Comparison of ENCODE assay signal across 8 mouse cellular contexts in the genomic region with DNA sequence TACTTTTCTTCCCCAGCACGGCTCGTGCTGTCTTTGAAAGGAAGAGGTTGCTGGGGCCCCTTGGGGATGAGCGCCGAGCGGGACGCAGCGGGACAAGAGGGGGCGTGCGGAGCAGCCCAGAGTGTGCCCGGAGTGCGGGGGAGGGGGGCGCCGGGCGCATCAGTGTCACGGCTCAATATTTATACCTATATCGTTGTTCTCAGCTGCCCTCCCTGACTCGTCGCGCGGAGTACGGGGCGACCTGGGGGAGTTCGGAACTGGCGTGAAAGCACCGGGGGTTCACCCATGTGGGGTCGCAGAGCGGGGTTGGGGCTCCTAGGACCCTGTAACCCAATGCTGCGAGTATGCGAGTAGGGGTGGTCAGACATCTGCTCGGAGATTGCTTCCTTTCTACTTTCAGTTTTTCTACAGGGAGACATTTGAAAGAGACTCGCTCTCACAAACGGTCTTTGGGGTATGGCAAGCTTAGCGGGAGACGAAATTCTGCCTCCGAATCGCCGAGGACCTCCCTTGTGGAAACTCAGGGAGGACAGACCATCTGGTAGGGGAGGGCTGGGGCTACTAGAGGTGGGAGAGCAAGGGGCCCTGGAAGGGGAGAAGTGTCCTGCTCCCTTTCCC. TPM values are rescaled to one million over a fixed set of nuclear protein-coding genes. Genes with fewer than 3 reads are reported as not detected.
A peak's percentile ranks its signal among the peaks of the same experiment; 100 is the strongest.
DNase-seq lines count a peak whose midpoint lies in the region; ATAC-seq and TF ChIP-seq lines count a peak whose summit lies in the region.

TSS of gene E030030I06Rik (minus strand) at position 198 of the 618 bp plus-strand sequence.

- no peak for TF ChIP-seq CTCF in lung, adult 2 months (IDR thresholded peaks at IDR 0.05; ENCODE audit: insufficient read depth, low read length)
- no peak for TF ChIP-seq CTCF in MEL (IDR thresholded peaks at IDR 0.05 in 2 of 3, conservative IDR thresholded peaks at IDR 0.05 in 1 of 3; ENCODE audit: control insufficient read depth in 1 of 3, insufficient read depth in 1 of 3, low read depth in 2 of 3, low read length in 3 of 3, poor library complexity in 1 of 3, severe bottlenecking in 1 of 3)
- TF ChIP-seq CTCF in liver, postnatal 0 days (IDR thresholded peaks at IDR 0.05; ENCODE audit: low read depth), result no peak
- no peak for TF ChIP-seq CTCF in stomach, postnatal 0 days (IDR thresholded peaks at IDR 0.05; ENCODE audit: low read depth)

- peak; percentile 44 for ATAC-seq in hindbrain, embryonic 14.5 days (ENCODE audit: low FRiP score)
- ATAC-seq in liver, postnatal 0 days, result peak; percentile 20
- ATAC-seq in stomach, postnatal 0 days (ENCODE audit: low FRiP score, low TSS enrichment), result peak; percentile 30

- H3K36me3 ChIP-seq in MEL (ENCODE audit: control insufficient read depth in 1 of 2, insufficient read depth in 2 of 2, low read length in 2 of 2), result no peaks in the 10 kb centered on the region
- H3K36me3 ChIP-seq in embryonic facial prominence, embryonic 10.5 days (replicated peaks), result peaks cover 3% of the 10 kb centered on the region; the same call in 1 of the 2 replicates
- no peaks in the 10 kb centered on the region for H3K36me3 ChIP-seq in hindbrain, embryonic 14.5 days (replicated peaks; ENCODE audit: control insufficient read depth, insufficient read depth)
- H3K36me3 ChIP-seq in liver, postnatal 0 days (replicated peaks; ENCODE audit: insufficient read depth, low read length), result no peaks in the 10 kb centered on the region
- H3K36me3 ChIP-seq in stomach, postnatal 0 days (ENCODE audit: control insufficient read depth, insufficient read depth, low read length), result no peaks in the 10 kb centered on the region

- no peaks in the 10 kb centered on the region; the same call in 1 of the 2 replicates for H3K4me1 ChIP-seq in lung, adult 2 months (ENCODE audit: control insufficient read depth, insufficient read depth, low read length)
- no peaks in the 10 kb centered on the region for H3K4me1 ChIP-seq in MEL (ENCODE audit: control insufficient read depth in 1 of 2, insufficient read depth in 2 of 2, low read length in 2 of 2)
- H3K4me1 ChIP-seq in embryonic facial prominence, embryonic 10.5 days, result peaks cover 28% of the 10 kb centered on the region
- H3K4me1 ChIP-seq in hindbrain, embryonic 14.5 days (replicated peaks; ENCODE audit: control insufficient read depth, insufficient read depth, low read length), result peaks cover 4% of the 10 kb centered on the region; the same call in 1 of the 2 replicates
- peaks cover 10% of the 10 kb centered on the region; the same call in 1 of the 2 replicates for H3K4me1 ChIP-seq in liver, postnatal 0 days (ENCODE audit: insufficient read depth)
- 0 out of 2 replicates have a peak, but pooled peaks cover 2% of the 10 kb centered on the region for H3K4me1 ChIP-seq in stomach, postnatal 0 days (replicated peaks; ENCODE audit: control insufficient read depth, insufficient read depth)

- no peaks in the 10 kb centered on the region for H3K9me3 ChIP-seq in MEL (replicated peaks; ENCODE audit: insufficient read depth, low read length)
- H3K9me3 ChIP-seq in embryonic facial prominence, embryonic 10.5 days, result no peaks in the 10 kb centered on the region
- no peaks in the 10 kb centered on the region for H3K9me3 ChIP-seq in hindbrain, embryonic 14.5 days (ENCODE audit: control insufficient read depth, low read length)
- H3K9me3 ChIP-seq in liver, postnatal 0 days (ENCODE audit: low read length), result no peaks in the 10 kb centered on the region
- no peaks in the 10 kb centered on the region for H3K9me3 ChIP-seq in stomach, postnatal 0 days (ENCODE audit: control insufficient read depth, low read length)

- H3K4me3 ChIP-seq in lung, adult 2 months (replicated peaks; ENCODE audit: extremely low read depth, low read depth, low read length), result peak within 1 kb of the TSS; percentile 95
- peak within 1 kb of the TSS; percentile 66 to 73 for H3K4me3 ChIP-seq in MEL (ENCODE audit: control insufficient read depth in 1 of 2, insufficient read depth in 1 of 2, low read depth in 2 of 2, low read length in 2 of 2)
- peak within 1 kb of the TSS; percentile 80 for H3K4me3 ChIP-seq in embryonic facial prominence, embryonic 10.5 days
- H3K4me3 ChIP-seq in hindbrain, embryonic 14.5 days (replicated peaks; ENCODE audit: low read length), result peak within 1 kb of the TSS; percentile 47
- H3K4me3 ChIP-seq in liver, postnatal 0 days (ENCODE audit: low read depth, low read length), result peak within 1 kb of the TSS; percentile 68
- peak within 1 kb of the TSS; percentile 69 for H3K4me3 ChIP-seq in stomach, postnatal 0 days (ENCODE audit: low read depth, low read length)

- no peaks in the 10 kb centered on the region for H3K27me3 ChIP-seq in MEL (ENCODE audit: control insufficient read depth in 1 of 2, insufficient read depth in 2 of 2, low read length in 2 of 2)
- H3K27me3 ChIP-seq in embryonic facial prominence, embryonic 10.5 days (replicated peaks; ENCODE audit: low read depth, poor library complexity, severe bottlenecking), result peaks cover 52% of the 10 kb centered on the region
- H3K27me3 ChIP-seq in hindbrain, embryonic 14.5 days (ENCODE audit: control insufficient read depth, insufficient read depth, low read length), result peaks cover 35% of the 10 kb centered on the region
- peaks cover 40% of the 10 kb centered on the region for H3K27me3 ChIP-seq in liver, postnatal 0 days (ENCODE audit: insufficient read depth, low read length)
- H3K27me3 ChIP-seq in stomach, postnatal 0 days (ENCODE audit: control insufficient read depth, insufficient read depth, low read length), result peaks cover 8% of the 10 kb centered on the region; the same call in 1 of the 2 replicates

- H3K27ac ChIP-seq in MEL (ENCODE audit: control insufficient read depth, low read depth, low read length), result 0 out of 2 replicates have a peak within 1 kb of the TSS, but pooled peaks have one; percentile 48
- peak within 1 kb of the TSS; percentile 92 for H3K27ac ChIP-seq in embryonic facial prominence, embryonic 10.5 days (replicated peaks)
- H3K27ac ChIP-seq in hindbrain, embryonic 14.5 days, result no peak within 1 kb of the TSS
- H3K27ac ChIP-seq in liver, postnatal 0 days (ENCODE audit: low read depth), result peak within 1 kb of the TSS; percentile 86
- H3K27ac ChIP-seq in stomach, postnatal 0 days (replicated peaks), result peak within 1 kb of the TSS; percentile 75

- TF ChIP-seq EP300 in MEL (IDR thresholded peaks at IDR 0.05; ENCODE audit: low read depth in 1 of 2, low read length in 2 of 2), result no peak
- TF ChIP-seq EP300 in liver, postnatal 0 days (IDR thresholded peaks at IDR 0.05; ENCODE audit: low read depth), result no peak
- no peak for TF ChIP-seq EP300 in stomach, postnatal 0 days (optimal IDR thresholded peaks at IDR 0.05)

- H3K9ac ChIP-seq in MEL (ENCODE audit: control insufficient read depth, low read depth, low read length, poor library complexity, severe bottlenecking), result peak within 1 kb of the TSS; percentile 75
- peak within 1 kb of the TSS; percentile 47 for H3K9ac ChIP-seq in hindbrain, embryonic 14.5 days
- H3K9ac ChIP-seq in liver, postnatal 0 days (replicated peaks), result peak within 1 kb of the TSS; percentile 71
- peak within 1 kb of the TSS; percentile 73 for H3K9ac ChIP-seq in stomach, postnatal 0 days (ENCODE audit: low read length)

- peak; percentile 52 for DNase-seq in lung, adult 2 months
- DNase-seq in lung, adult 18-20 months, result no peak
- DNase-seq in MEL (ENCODE audit: low read depth, low spot score), result no peak
- peak; percentile 73 for DNase-seq in embryonic facial prominence, embryonic 10.5 days (ENCODE audit: low spot score)
- no peak for DNase-seq in hindbrain, embryonic 14.5 days (ENCODE audit: low spot score)
- DNase-seq in liver, postnatal 0 days, result peak; percentile 27
- peak; percentile 39 for DNase-seq in stomach, postnatal 0 days (ENCODE audit: low spot score)
- no peak for DNase-seq in lung, postnatal 36 days

- no peaks in the 10 kb centered on the region; the same call in 1 of the 2 replicates for H3K79me2 ChIP-seq in MEL (ENCODE audit: control insufficient read depth, insufficient read depth, low read length, poor library complexity)

- H3K4me2 ChIP-seq in hindbrain, embryonic 14.5 days (replicated peaks), result peak within 1 kb of the TSS; percentile 71
- peak within 1 kb of the TSS; percentile 96 for H3K4me2 ChIP-seq in liver, postnatal 0 days (ENCODE audit: low read depth, low read length)
- H3K4me2 ChIP-seq in stomach, postnatal 0 days (replicated peaks; ENCODE audit: low read depth), result peak within 1 kb of the TSS; percentile 98

- no peak for TF ChIP-seq POLR2A in lung, adult 2 months (IDR thresholded peaks at IDR 0.05; ENCODE audit: borderline replicate concordance, extremely low read depth, low read depth, low read length)
- TF ChIP-seq POLR2A in MEL (IDR thresholded peaks at IDR 0.05; ENCODE audit: control insufficient read depth in 1 of 2, insufficient read depth in 1 of 2, low read depth in 1 of 2, low read length in 2 of 2, poor library complexity in 1 of 2), result no peak

- under 1% methylated on average over 37 of the region's 37 CpGs for WGBS in lung, adult 2 months
- WGBS in embryonic facial prominence, embryonic 10.5 days, result under 1% methylated on average over 37 of the region's 37 CpGs
- 0% methylated on average over 37 of the region's 37 CpGs for WGBS in hindbrain, embryonic 14.5 days
- WGBS in liver, postnatal 0 days (ENCODE audit: insufficient replicate concordance), result under 1% methylated on average over 33 of the region's 37 CpGs
- under 1% methylated on average over 35 of the region's 37 CpGs for WGBS in stomach, postnatal 0 days

- no peak for TF ChIP-seq RAD21 in MEL (IDR thresholded peaks at IDR 0.05; ENCODE audit: low read depth, low read length)

TF ChIP-seq in MEL, 35 proteins besides CTCF, POLR2A, EP300 and RAD21 (continues in another document):
- TF ChIP-seq UBTF (IDR thresholded peaks at IDR 0.05; ENCODE audit: borderline replicate concordance, insufficient read depth, low read depth, low read length) (no peak), CHD2 (IDR thresholded peaks at IDR 0.05; ENCODE audit: low read length) (no peak), GATA1 (IDR thresholded peaks at IDR 0.05; ENCODE audit: low read depth, low read length) (no peak), MYC (IDR thresholded peaks at IDR 0.05; ENCODE audit: low read depth, low read length) (no peak), MAX (IDR thresholded peaks at IDR 0.05; ENCODE audit: low read length) (no peak), ZKSCAN1 (IDR thresholded peaks at IDR 0.05; ENCODE audit: low read depth, low read length) (no peak), TCF12 (IDR thresholded peaks at IDR 0.05; ENCODE audit: low read depth, low read length) (no peak)

RNA-seq across cellular contexts. Expression of gene E030030I06Rik, which starts in this region (rescaled TPM):
- polyA plus RNA-seq in lung, adult 2 months (2012; rRNA removed), result 2.2 and 4.2 TPM in 2 replicates
- total RNA-seq in MEL (2012; rRNA removed), result 2.2 and 2.8 TPM in 2 replicates
- 1 to 10 TPM in 1 of 2 experiments, not detected in 1; 3.2 TPM for polyA plus RNA-seq in MEL (2012; ENCODE audit: insufficient read depth in 1 of 2, insufficient read length in 2 of 2, low read depth in 1 of 2, low replicate concordance in 2 of 2, missing spikeins in 1 of 2)
- 17.6 and 23.7 TPM in 2 replicates for polyA plus RNA-seq in embryonic facial prominence, embryonic 10.5 days (2016; fragmentation: Nextera tagmentation; extraction: Ambion mirVana)
- 3.0 and 5.9 TPM in 2 replicates for polyA plus RNA-seq in hindbrain, embryonic 14.5 days (2014; fragmentation: Nextera tagmentation; extraction: Ambion mirVana)
- polyA plus RNA-seq in liver, postnatal 0 days (2015; fragmentation: Nextera tagmentation; extraction: Ambion mirVana), result 6.8 and 8.2 TPM in 2 replicates
- polyA plus RNA-seq in stomach, postnatal 0 days (2015; fragmentation: Nextera tagmentation; extraction: Ambion mirVana), result 12.9 and 16.2 TPM in 2 replicates

Comparison
In these comparisons a context has a peak if more than half of its experiments do, and no peak if none do; other contexts are left out.
1. DNase-seq: peak in lung, adult 2 months (single experiment), embryonic facial prominence, embryonic 10.5 days (single experiment), liver, postnatal 0 days (single experiment) and stomach, postnatal 0 days (single experiment); none in lung, adult 18-20 months (0 of 2), MEL (single experiment), hindbrain, embryonic 14.5 days (single experiment) and lung, postnatal 36 days (single experiment).
2. Peak in every context shown above with its lines, with median percentiles within 50 percentile points of each other: H3K4me3 ChIP-seq, H3K9ac ChIP-seq, ATAC-seq and H3K4me2 ChIP-seq.